Mouse (Mus musculus) ES-Bruce4 (cell line): ENCODE measurements at regions not wholly inside any gene's neighbourhood (a gene's known extent, or its start where the extent isn't known, plus 50 kb on each side); places are given as distances from the start of the nearest gene placed in this dataset.

ENCODE experiments used
- CTCF ChIP-seq: IDR thresholded peaks from one replicate; pipeline ENCODE4 v1.8.1; 2011; ENCODE audit warnings: low read depth, low read length
- POLR2A ChIP-seq: IDR thresholded peaks from one replicate; pipeline ENCODE4 v1.8.1; 2011; ENCODE audit warnings: low read length; ENCODE audit not compliant: insufficient read depth

DNA sequence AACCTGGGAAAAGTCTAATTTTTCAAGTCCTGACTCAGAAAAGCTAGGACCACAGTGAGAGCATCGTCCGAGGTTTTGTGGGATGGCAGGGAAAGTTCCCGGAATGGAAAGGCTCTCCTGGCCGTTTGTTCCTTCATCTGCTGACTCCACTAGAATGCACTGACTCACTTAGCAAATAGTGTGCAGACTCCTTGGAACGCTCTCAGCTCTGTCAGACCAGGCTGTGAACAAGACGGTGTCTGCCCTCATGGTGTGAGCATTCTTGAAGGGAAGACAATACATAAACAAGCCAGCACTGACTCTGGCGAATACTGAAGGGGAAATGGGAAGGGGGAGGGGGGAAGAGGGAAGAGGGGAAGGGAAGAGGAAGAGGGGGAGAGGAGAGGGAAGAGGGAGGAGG is 121.4 kb downstream of the Cenpf start:
- TF ChIP-seq POLR2A = no peak
- no peak for TF ChIP-seq CTCF
